Mouse (Mus musculus) kidney, embryonic 15.5 days (tissue): ENCODE data around the gene Rplp2. TPM values are rescaled to one million over a fixed set of nuclear protein-coding genes. Genes with fewer than 3 reads are reported as not detected.

Experiments used
- ATAC-seq: fragments of 200-750 bp; cut with Nextera tagmentation; replicated peaks from 2 replicates; pipeline ENCODE4 v1.8.0; 2017; ENCODE audit warnings: moderate TSS enrichment; ENCODE audit not compliant: low FRiP score
- H3K27ac ChIP-seq: fragments of 300-500 bp; sonication (generic); 2 replicates; pipeline ENCODE4 v1.5.1; 2015; ENCODE audit warnings: mild to moderate bottlenecking, inconsistent platforms
- H3K27me3 ChIP-seq: fragments of 300-500 bp; sonication (generic); 2 replicates; pipeline ENCODE4 v1.6.1; 2015; ENCODE audit warnings: inconsistent platforms
- H3K36me3 ChIP-seq: fragments of 300-500 bp; sonication (generic); 2 replicates; pipeline ENCODE4 v1.6.1; 2015; ENCODE audit warnings: inconsistent platforms
- H3K4me1 ChIP-seq: fragments of 300-500 bp; sonication (generic); 2 replicates; pipeline ENCODE4 v1.6.1; 2015; ENCODE audit warnings: inconsistent platforms
- H3K4me2 ChIP-seq: fragments of 300-500 bp; sonication (generic); 2 replicates; pipeline ENCODE4 v1.6.1; 2015; ENCODE audit warnings: moderate library complexity, mild to moderate bottlenecking, inconsistent platforms
- H3K4me3 ChIP-seq: fragments of 300-500 bp; sonication (generic); replicated peaks from 2 replicates; pipeline ENCODE4 v1.5.1; 2015; ENCODE audit warnings: mild to moderate bottlenecking, inconsistent platforms
- H3K9ac ChIP-seq: fragments of 300-500 bp; sonication (generic); 2 replicates; pipeline ENCODE4 v1.6.1; 2015; ENCODE audit warnings: mild to moderate bottlenecking, inconsistent platforms
- H3K9me3 ChIP-seq: fragments of 300-500 bp; sonication (generic); replicated peaks from 2 replicates; pipeline ENCODE4 v1.6.1; 2016; ENCODE audit warnings: inconsistent platforms
- WGBS: fragments of 180-500 bp; shearing (Covaris S2); methylation state at CpG from one replicate; pipeline ENCODE4 v1.1.7; 2015; ENCODE audit warnings: mixed read lengths; 5-methylcytosine and 5-hydroxymethylcytosine counted together
- polyA plus RNA-seq: library from polyadenylated mRNA; unstranded; fragments of >200 nt; fragmentation: Nextera tagmentation; extraction: Ambion mirVana; gene quantifications from 2 replicates; pipeline ENCODE4 v1.2.1, GENCODE M21; 2015

Gene Rplp2
- polyA plus RNA-seq, 1 experiment from 2014 or later = 1,339 TPM

DNA sequence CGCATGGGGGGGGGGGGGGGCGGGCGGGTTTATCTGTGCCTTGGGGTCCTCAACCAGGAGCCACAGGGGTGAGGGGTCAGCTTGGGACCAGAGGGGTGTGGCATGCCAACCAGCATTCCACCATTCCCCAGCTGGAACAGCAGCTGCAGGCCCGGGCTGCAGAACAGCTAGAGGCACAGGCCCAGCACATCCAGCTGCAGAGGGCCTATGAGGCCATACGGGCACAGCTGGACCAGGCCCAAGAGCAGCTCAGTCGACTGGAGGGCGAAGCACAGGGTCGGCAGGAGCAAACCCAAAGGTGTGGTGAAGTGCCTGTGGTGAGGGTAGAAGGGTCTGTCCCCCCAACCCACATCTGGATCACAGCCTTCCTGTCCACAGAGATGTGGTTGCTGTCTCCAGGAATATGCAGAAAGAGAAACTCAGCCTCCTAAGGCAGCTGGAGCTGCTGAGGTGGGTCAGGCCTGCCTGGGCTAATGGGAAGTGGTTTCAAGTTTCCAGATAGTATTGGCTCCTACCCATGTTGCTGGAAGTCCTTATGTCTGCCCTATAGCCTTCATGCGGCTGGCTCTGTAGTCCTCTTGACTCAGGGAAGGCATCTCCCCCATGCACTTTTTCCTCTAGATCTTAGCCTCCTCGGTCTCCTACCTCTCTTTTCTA lies 18.3 kb downstream of the Rplp2 start:
- H3K4me3 ChIP-seq = 0 out of 2 replicates have a peak overlapping the region, but pooled peaks have one; percentile 3
- H3K36me3 ChIP-seq = peaks cover 11% of the 10 kb centered on the region
- H3K4me1 ChIP-seq = peaks cover 94% of the 10 kb centered on the region
- H3K4me2 ChIP-seq = peak overlapping the region; percentile 49
- WGBS = 49% methylated on average over 7 of the region's 10 CpGs
- peaks cover 56% of the 10 kb centered on the region for H3K27me3 ChIP-seq
- no peak overlapping the region for H3K9ac ChIP-seq
- H3K27ac ChIP-seq = peak overlapping the region; percentile 19
- H3K9me3 ChIP-seq = no peaks in the 10 kb centered on the region
- no peak for ATAC-seq

GRCm38 (mm10) chr7:141466045-141466394 lies 18.9 kb downstream of the Rplp2 start:
- H3K27me3 ChIP-seq = peaks cover 51% of the 10 kb centered on the region
- H3K4me1 ChIP-seq = peaks cover 89% of the 10 kb centered on the region
- H3K9ac ChIP-seq = no peak overlapping the region
- no peak for ATAC-seq
- no peaks in the 10 kb centered on the region for H3K9me3 ChIP-seq
- H3K36me3 ChIP-seq = peaks cover 16% of the 10 kb centered on the region
- H3K27ac ChIP-seq = peak overlapping the region; percentile 19
- H3K4me2 ChIP-seq = no peak overlapping the region
- 0 out of 2 replicates have a peak overlapping the region, but pooled peaks have one; percentile 3 for H3K4me3 ChIP-seq
- WGBS = 77% methylated on average over 7 of the region's 7 CpGs

DNA sequence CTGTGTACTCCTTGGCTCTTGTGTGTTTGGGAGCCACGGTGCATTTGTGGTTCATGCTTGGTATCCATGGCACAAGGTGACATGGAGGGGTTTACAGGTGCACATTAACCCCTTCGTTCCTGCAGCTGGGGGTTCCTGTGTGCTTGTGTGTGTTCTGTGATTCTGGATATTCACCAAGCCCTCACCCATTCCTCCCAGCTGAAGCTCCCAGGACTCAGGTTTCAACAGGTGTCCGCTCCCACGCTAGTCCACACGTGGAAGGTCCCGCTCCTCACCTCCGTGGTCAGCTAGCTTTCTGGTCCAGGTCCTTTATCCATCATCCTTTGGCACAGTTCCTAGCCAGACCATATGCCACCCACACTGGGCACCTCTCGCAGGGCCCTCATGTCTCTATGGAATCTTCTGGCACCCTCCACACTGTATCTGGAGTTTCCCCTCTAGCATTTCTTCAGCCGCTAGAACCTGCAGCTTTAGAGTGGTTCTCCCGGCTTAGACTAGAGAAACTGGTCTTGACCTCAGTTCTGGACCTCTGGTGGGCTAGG lies 19.5 kb downstream of the Rplp2 start:
- Histone ChIP-seq H3K4me3 (peak overlapping the region; percentile 85), H3K9ac (peak overlapping the region; percentile 82), H3K27me3 (peaks cover 44% of the 10 kb centered on the region), H3K36me3 (peaks cover 23% of the 10 kb centered on the region), H3K9me3 (no peaks in the 10 kb centered on the region), H3K4me1 (peaks cover 82% of the 10 kb centered on the region), H3K27ac (peak overlapping the region; percentile 92), H3K4me2 (peak overlapping the region; percentile 81)
- no peak for ATAC-seq
- WGBS = 55% methylated on average over 10 of the region's 10 CpGs

- Histone ChIP-seq H3K27me3 (peaks cover 37% of the 10 kb centered on the region), H3K9ac (peak within 1 kb of the TSS; percentile 82), H3K4me1 (peaks cover 78% of the 10 kb centered on the region), H3K36me3 (peaks cover 30% of the 10 kb centered on the region), H3K27ac (peak within 1 kb of the TSS; percentile 92), H3K4me2 (peak within 1 kb of the TSS; percentile 81), H3K4me3 (peak within 1 kb of the TSS; percentile 85), H3K9me3 (no peaks in the 10 kb centered on the region)
- under 1% methylated on average over 52 of the region's 52 CpGs for WGBS
- peak; percentile 75 for ATAC-seq
Measured at GRCm38 (mm10) chr7:141467230-141468030, 20.3 kb downstream of the Rplp2 start, which contains the start of gene Cd151. Gene Cd151 (plus strand): TSS chr7:141467392.

DNA sequence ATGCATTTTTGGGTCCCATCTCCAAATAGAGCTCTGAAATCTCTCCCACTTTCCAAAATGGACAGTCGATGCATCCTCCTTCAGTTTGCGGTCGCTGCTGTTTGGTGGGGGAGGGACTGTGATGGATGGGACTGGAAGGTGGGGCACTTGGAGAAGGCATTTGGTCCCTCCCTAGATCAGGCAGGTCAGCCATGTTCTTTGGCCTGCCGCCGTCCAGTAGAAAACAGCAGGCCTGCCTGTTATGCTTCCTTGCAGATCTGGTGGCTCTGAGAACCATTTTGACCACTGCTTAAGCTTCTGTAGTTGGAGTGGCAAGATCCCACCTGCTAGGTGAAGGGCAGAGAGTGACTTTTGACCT lies 21.0 kb downstream of the Rplp2 start:
- H3K4me1 ChIP-seq = peaks cover 75% of the 10 kb centered on the region
- no peaks in the 10 kb centered on the region for H3K9me3 ChIP-seq
- 0 out of 2 replicates have a peak, but pooled peaks have one; percentile 8 for ATAC-seq
- peaks cover 30% of the 10 kb centered on the region for H3K27me3 ChIP-seq
- H3K27ac ChIP-seq = peak overlapping the region; percentile 92
- peak overlapping the region; percentile 85 for H3K4me3 ChIP-seq
- peak overlapping the region; percentile 82 for H3K9ac ChIP-seq
- 8% methylated on average over 5 of the region's 5 CpGs for WGBS
- peaks cover 35% of the 10 kb centered on the region for H3K36me3 ChIP-seq
- peak overlapping the region; percentile 81 for H3K4me2 ChIP-seq

GRCm38 (mm10) chr7:141468522-141469211 lies 21.5 kb downstream of the Rplp2 start:
- peak overlapping the region; percentile 85 for H3K4me3 ChIP-seq
- peak overlapping the region; percentile 82 for H3K9ac ChIP-seq
- peaks cover 25% of the 10 kb centered on the region for H3K27me3 ChIP-seq
- H3K27ac ChIP-seq = peak overlapping the region; percentile 92
- peaks cover 35% of the 10 kb centered on the region for H3K36me3 ChIP-seq
- no peaks in the 10 kb centered on the region for H3K9me3 ChIP-seq
- H3K4me1 ChIP-seq = peaks cover 75% of the 10 kb centered on the region
- ATAC-seq = peak; percentile 78
- H3K4me2 ChIP-seq = peak overlapping the region; percentile 81
- WGBS = 11% methylated on average over 8 of the region's 8 CpGs

DNA sequence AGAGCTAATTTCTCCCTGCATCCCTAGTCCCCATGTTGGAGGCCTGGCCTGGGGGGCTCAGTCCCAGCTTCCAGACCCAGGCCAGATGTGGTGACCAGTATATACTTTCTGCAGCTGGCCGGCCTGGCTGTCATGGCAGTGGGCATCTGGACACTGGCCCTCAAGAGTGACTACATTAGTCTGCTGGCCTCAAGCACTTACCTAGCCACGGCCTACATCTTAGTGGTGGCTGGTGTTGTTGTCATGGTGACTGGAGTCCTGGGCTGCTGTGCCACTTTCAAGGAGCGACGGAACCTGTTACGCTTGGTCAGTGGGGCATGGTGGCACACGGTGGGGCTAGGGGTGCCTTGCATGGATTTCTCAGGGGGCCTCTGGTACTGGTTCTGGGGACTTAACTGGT lies 22.2 kb downstream of the Rplp2 start:
- Histone ChIP-seq H3K9ac (peak overlapping the region; percentile 82), H3K36me3 (peaks cover 35% of the 10 kb centered on the region), H3K4me1 (peaks cover 75% of the 10 kb centered on the region), H3K9me3 (no peaks in the 10 kb centered on the region), H3K27ac (peak overlapping the region; percentile 92), H3K4me3 (peak overlapping the region; percentile 85), H3K27me3 (peaks cover 18% of the 10 kb centered on the region), H3K4me2 (peak overlapping the region; percentile 81)
- WGBS = 52% methylated on average over 6 of the region's 6 CpGs
- ATAC-seq = no peak

DNA sequence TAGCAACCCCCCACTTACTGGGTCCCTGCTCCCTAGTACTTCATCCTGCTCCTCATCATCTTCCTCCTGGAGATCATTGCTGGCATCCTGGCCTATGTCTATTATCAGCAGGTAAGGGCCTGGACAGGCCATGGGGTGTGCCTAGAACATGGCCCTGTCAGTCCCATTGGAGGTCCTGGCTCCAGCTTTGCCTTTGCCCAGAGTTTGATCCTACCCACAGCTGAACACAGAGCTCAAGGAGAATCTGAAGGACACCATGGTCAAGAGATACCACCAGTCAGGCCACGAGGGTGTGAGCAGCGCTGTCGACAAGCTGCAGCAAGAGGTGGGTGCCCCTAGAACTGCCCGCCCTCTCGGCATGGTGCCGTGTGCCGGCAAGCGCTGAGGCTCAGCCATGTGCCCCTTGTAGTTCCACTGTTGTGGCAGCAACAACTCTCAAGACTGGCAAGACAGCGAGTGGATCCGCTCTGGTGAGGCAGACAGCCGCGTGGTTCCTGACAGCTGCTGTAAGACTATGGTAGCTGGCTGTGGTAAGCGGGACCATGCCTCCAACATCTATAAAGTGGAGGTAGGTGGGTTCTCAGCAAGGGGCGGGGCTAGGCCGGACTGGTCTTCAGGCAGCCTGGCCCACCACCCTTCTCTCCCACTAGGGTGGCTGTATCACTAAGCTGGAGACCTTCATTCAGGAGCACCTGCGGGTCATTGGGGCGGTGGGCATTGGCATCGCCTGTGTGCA lies 22.9 kb downstream of the Rplp2 start:
- peaks cover 11% of the 10 kb centered on the region for H3K27me3 ChIP-seq
- H3K27ac ChIP-seq = peak overlapping the region; percentile 92
- H3K4me2 ChIP-seq = peak overlapping the region; percentile 81
- no peaks in the 10 kb centered on the region for H3K9me3 ChIP-seq
- H3K4me1 ChIP-seq = peaks cover 70% of the 10 kb centered on the region
- ATAC-seq = no peak
- 91% methylated on average over 18 of the region's 18 CpGs for WGBS
- H3K4me3 ChIP-seq = peak overlapping the region; percentile 85
- peak overlapping the region; percentile 82 for H3K9ac ChIP-seq
- H3K36me3 ChIP-seq = peaks cover 35% of the 10 kb centered on the region

DNA sequence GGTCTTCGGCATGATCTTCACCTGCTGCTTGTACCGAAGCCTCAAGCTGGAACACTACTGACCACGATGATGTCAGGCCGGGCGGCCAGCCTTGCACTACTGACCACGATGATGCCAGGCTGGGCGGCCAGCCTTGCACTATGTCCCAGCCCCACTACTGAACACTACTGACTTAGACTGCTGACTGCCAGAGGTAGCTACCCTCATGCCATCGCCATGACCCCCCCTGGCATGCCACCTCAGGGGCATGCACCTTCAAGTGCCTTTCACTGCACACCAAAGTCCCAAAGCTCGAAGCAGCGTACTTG lies 23.4 kb downstream of the Rplp2 start:
- H3K4me1 ChIP-seq = peaks cover 66% of the 10 kb centered on the region
- H3K36me3 ChIP-seq = peaks cover 35% of the 10 kb centered on the region
- H3K9ac ChIP-seq = no peak overlapping the region
- peaks cover 5% of the 10 kb centered on the region for H3K27me3 ChIP-seq
- H3K4me2 ChIP-seq = no peak overlapping the region
- H3K27ac ChIP-seq = 0 out of 2 replicates have a peak overlapping the region, but pooled peaks have one; percentile 92
- H3K4me3 ChIP-seq = no peak overlapping the region
- no peaks in the 10 kb centered on the region for H3K9me3 ChIP-seq
- 90% methylated on average over 10 of the region's 10 CpGs for WGBS
- no peak for ATAC-seq

GRCm38 (mm10) chr7:141471236-141471635 lies 24.1 kb downstream of the Rplp2 start:
- Histone ChIP-seq H3K9me3 (no peaks in the 10 kb centered on the region), H3K27ac (no peak overlapping the region), H3K4me3 (no peak overlapping the region), H3K27me3 (no peaks in the 10 kb centered on the region), H3K36me3 (peaks cover 35% of the 10 kb centered on the region), H3K4me1 (peaks cover 68% of the 10 kb centered on the region), H3K9ac (no peak overlapping the region), H3K4me2 (no peak overlapping the region)
- no peak for ATAC-seq
- 97% methylated on average over 1 of the region's 1 CpGs for WGBS

GRCm38 (mm10) chr7:141472226-141472625 lies 25.1 kb downstream of the Rplp2 start:
- Histone ChIP-seq H3K4me2 (no peak overlapping the region), H3K9ac (no peak overlapping the region), H3K4me1 (peaks cover 69% of the 10 kb centered on the region), H3K36me3 (peaks cover 35% of the 10 kb centered on the region), H3K4me3 (no peak overlapping the region), H3K27me3 (no peaks in the 10 kb centered on the region), H3K27ac (no peak overlapping the region), H3K9me3 (no peaks in the 10 kb centered on the region)
- WGBS = 78% methylated on average over 6 of the region's 6 CpGs
- no peak for ATAC-seq
